ENCODE assay signal across 9 mouse cellular contexts in genomic region chr9:53594764-53595163, GRCm38 (mm10). TPM values are rescaled to one million over a fixed set of nuclear protein-coding genes. Genes with fewer than 3 reads are reported as not detected.
DNase-seq lines count a peak whose midpoint lies in the region; ATAC-seq and TF ChIP-seq lines count a peak whose summit lies in the region.
"Had no signal": no experiment of that assay in that cellular context is flagged by ENCODE, and none has a peak within 500 bp of the region (broad histone marks: within the 10 kb centered on the region; RNA-seq: fewer than 3 reads in every experiment).

No protein-coding gene starts in this region.

- TF ChIP-seq CTCF in gastrocnemius, adult 2 months (IDR thresholded peaks at IDR 0.05) = peak; percentile 97

- no peaks in the 10 kb centered on the region for H3K27me3 ChIP-seq in forebrain, embryonic 14.5 days (replicated peaks; ENCODE audit: control insufficient read depth, insufficient read depth, low read length)
- no peaks in the 10 kb centered on the region for H3K27me3 ChIP-seq in forebrain, embryonic 15.5 days

- no peaks in the 10 kb centered on the region for H3K9me3 ChIP-seq in forebrain, embryonic 14.5 days (replicated peaks; ENCODE audit: control insufficient read depth, low read length)
- no peaks in the 10 kb centered on the region for H3K9me3 ChIP-seq in forebrain, embryonic 15.5 days

- H3K4me2 ChIP-seq in forebrain, embryonic 14.5 days (ENCODE audit: low read length) = no peak overlapping the region
- H3K4me2 ChIP-seq in forebrain, embryonic 15.5 days (replicated peaks) = no peak overlapping the region

- no peak overlapping the region for H3K27ac ChIP-seq in forebrain, embryonic 14.5 days (ENCODE audit: low read depth, low read length)
- H3K27ac ChIP-seq in forebrain, embryonic 15.5 days (replicated peaks) = no peak overlapping the region
- H3K27ac ChIP-seq in gastrocnemius, adult 2 months = 0 out of 2 replicates have a peak overlapping the region, but pooled peaks have one; percentile 24
- H3K27ac ChIP-seq: macrophage had no signal

- no peak for ATAC-seq in forebrain, embryonic 14.5 days
- ATAC-seq in forebrain, embryonic 15.5 days (replicated peaks) = no peak
- peak; percentile 89 for ATAC-seq in megakaryocyte-erythroid progenitor cell, adult 5-6 weeks (replicated peaks; ENCODE audit: low FRiP score, low TSS enrichment, poor library complexity, severe bottlenecking)

- no peaks in the 10 kb centered on the region for H3K4me1 ChIP-seq in forebrain, embryonic 14.5 days (ENCODE audit: control insufficient read depth, insufficient read depth, low read length)
- H3K4me1 ChIP-seq in forebrain, embryonic 15.5 days = no peaks in the 10 kb centered on the region

- no peak overlapping the region for H3K9ac ChIP-seq in forebrain, embryonic 14.5 days (ENCODE audit: low read length)
- H3K9ac ChIP-seq in forebrain, embryonic 15.5 days (replicated peaks) = no peak overlapping the region

- WGBS in forebrain, embryonic 14.5 days = 7% methylated on average over 3 of the region's 3 CpGs
- 7% methylated on average over 3 of the region's 3 CpGs for WGBS in forebrain, embryonic 15.5 days

- no peak overlapping the region for H3K4me3 ChIP-seq in forebrain, embryonic 14.5 days (ENCODE audit: low read depth, low read length)
- no peak overlapping the region for H3K4me3 ChIP-seq in forebrain, embryonic 15.5 days
- no peak overlapping the region for H3K4me3 ChIP-seq in gastrocnemius, adult 2 months

- peaks cover 38% of the 10 kb centered on the region for H3K36me3 ChIP-seq in forebrain, embryonic 14.5 days (ENCODE audit: control insufficient read depth, insufficient read depth, low read length)
- H3K36me3 ChIP-seq in forebrain, embryonic 15.5 days = peaks cover 50% of the 10 kb centered on the region

- DNase-seq in forebrain, embryonic 14.5 days (ENCODE audit: low spot score) = peak; percentile 72
- peak; percentile 62 to 77 for DNase-seq in CD8-positive naive resting alpha-beta T cell, adult 2 months (ENCODE audit: low read depth in 2 of 2, low spot score in 2 of 2)
- peak; percentile 76 for DNase-seq in brain, adult 2 months (ENCODE audit: low read depth, low spot score)
- peak; percentile 80 for DNase-seq in gastrocnemius, adult 2 months
- DNase-seq in layer of hippocampus, postnatal 10 days (ENCODE audit: low spot score in 2 of 2) = peak; percentile 74 to 76
- DNase-seq in spleen, postnatal 36 days (ENCODE audit: low spot score in 2 of 2) = peak; percentile 51 to 61

- intact Hi-C loops in gastrocnemius, adult 2 months (cut with DNase I) = loop anchor here (2.0 kb wide), 2 partner anchors 14 to 72 kb away; no protein-coding TSS in a partner anchor

RNA-seq across cellular contexts. Expression of gene Acat1, which starts 15.4 kb away (rescaled TPM):
- 190 and 201 TPM in 2 replicates for polyA plus RNA-seq in forebrain, embryonic 14.5 days (2014; fragmentation: Nextera tagmentation; extraction: Ambion mirVana)
- 171 and 182 TPM in 2 replicates for polyA plus RNA-seq in forebrain, embryonic 15.5 days (2015; fragmentation: Nextera tagmentation; extraction: Ambion mirVana)
- 100 to 1,000 TPM; 116 to 180 TPM for total RNA-seq in gastrocnemius, adult 2 months (2021)
- total RNA-seq in layer of hippocampus, postnatal 10 days (2021) = 100 to 1,000 TPM; 138 to 139 TPM
- total RNA-seq in megakaryocyte-erythroid progenitor cell, adult 5-6 weeks (2014; fragmentation: Nextera tagmentation) = 59.3 and 61.2 TPM in 2 replicates
- total RNA-seq in megakaryocyte-erythroid progenitor cell, adult 5-6 weeks (2017) = 51.1 and 62.7 TPM in 2 replicates

RNA-seq across cellular contexts. Expression of gene Npat, which starts 57.9 kb away (rescaled TPM):
- 13.9 and 15.3 TPM in 2 replicates for polyA plus RNA-seq in forebrain, embryonic 14.5 days (2014; fragmentation: Nextera tagmentation; extraction: Ambion mirVana)
- 13.2 and 14.6 TPM in 2 replicates for polyA plus RNA-seq in forebrain, embryonic 15.5 days (2015; fragmentation: Nextera tagmentation; extraction: Ambion mirVana)
- total RNA-seq in gastrocnemius, adult 2 months (2021) = 1 to 10 TPM; 4.7 to 4.9 TPM
- total RNA-seq in layer of hippocampus, postnatal 10 days (2021) = 10 to 100 TPM; 14.3 to 16.3 TPM
- 34.5 and 37.5 TPM in 2 replicates for total RNA-seq in megakaryocyte-erythroid progenitor cell, adult 5-6 weeks (2014; fragmentation: Nextera tagmentation)
- total RNA-seq in megakaryocyte-erythroid progenitor cell, adult 5-6 weeks (2017) = 32.4 and 35.7 TPM in 2 replicates

RNA-seq across cellular contexts. Expression of gene Atm, which starts 58.2 kb away (rescaled TPM):
- 12.5 and 13.0 TPM in 2 replicates for polyA plus RNA-seq in forebrain, embryonic 14.5 days (2014; fragmentation: Nextera tagmentation; extraction: Ambion mirVana)
- 12.4 and 13.4 TPM in 2 replicates for polyA plus RNA-seq in forebrain, embryonic 15.5 days (2015; fragmentation: Nextera tagmentation; extraction: Ambion mirVana)
- 1 to 10 TPM; 5.7 to 6.7 TPM for total RNA-seq in gastrocnemius, adult 2 months (2021)
- total RNA-seq in layer of hippocampus, postnatal 10 days (2021) = 10 to 100 TPM; 24.2 to 27.5 TPM
- 39.4 and 41.7 TPM in 2 replicates for total RNA-seq in megakaryocyte-erythroid progenitor cell, adult 5-6 weeks (2014; fragmentation: Nextera tagmentation)
- 48.3 and 66.9 TPM in 2 replicates for total RNA-seq in megakaryocyte-erythroid progenitor cell, adult 5-6 weeks (2017)
